Mouse (Mus musculus): ENCODE results near the gene Rdh8.
A peak's percentile ranks its signal among the peaks of the same experiment; 100 is the strongest.
"Not testable (repeated sequence)": the region's sequence is repeated elsewhere in the genome, so short reads cannot be mapped to it uniquely, and the experiment has no call there.

Rdh8 gene

DNA sequence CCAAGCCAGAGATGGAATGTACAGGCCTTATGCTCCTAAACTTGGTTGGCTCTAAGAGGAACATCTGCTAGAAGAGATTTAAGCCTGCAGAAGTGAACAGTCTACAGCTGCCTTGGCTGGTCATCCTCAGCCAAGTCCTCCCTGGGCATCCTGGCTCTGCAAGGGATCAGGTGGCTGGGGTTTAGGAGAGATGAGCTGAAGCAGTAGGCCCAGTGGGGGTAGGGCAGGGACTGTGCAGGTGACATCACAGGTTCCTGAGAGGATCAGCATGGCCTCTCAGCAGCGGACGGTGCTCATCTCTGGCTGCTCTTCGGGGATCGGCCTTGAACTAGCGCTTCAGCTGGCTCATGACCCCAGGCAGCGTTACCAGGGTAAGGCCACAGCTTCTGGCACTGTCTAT is at the start of gene Rdh8:
TSS of gene Rdh8 (plus strand) at position 268 of the 400 bp plus-strand sequence.
- DNase-seq (ENCODE audit: low read depth, low spot score): no peak

DNA sequence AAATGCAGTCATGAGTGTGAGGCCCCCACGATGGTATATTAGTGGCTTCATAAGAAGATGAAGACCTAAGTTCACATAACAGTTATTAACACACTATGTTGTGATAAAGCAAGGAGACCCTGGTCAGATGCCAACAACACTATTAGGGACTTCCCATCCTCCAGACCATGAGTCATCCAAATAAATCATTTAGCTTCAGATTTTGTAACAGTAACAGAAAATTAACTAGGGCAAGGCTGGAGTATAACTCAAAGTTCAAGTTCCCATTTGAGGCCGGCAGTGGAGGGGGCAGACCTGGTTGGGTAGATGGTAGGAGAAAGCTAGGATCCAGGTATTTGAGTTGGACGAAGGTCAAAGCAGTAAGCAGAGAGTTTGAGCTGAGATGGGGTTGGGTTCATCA is 37.0 kb upstream of the Rdh8 start:
- DNase-seq (ENCODE audit: low read depth, low spot score): peak; percentile 79

DNA sequence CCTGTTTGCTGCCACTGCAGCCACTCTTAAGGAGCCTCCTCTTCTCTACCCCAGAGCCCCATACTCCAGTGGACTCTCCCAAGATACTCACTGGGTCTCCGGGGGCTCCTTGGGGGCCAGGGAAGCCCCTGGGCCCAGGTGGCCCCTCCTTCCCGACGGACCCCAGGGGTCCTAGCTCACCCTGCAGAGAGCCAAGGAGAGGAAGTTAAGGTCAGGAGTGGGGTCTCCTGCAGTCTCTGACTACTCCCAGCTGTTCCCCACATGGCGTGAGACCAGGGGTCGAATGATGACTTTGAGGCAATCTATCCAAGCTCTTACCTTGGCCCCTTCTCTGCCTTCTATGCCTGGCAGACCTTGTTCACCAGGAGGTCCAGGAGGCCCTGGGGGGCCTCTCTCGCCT is 33.2 kb upstream of the Rdh8 start:
- DNase-seq (ENCODE audit: low read depth, low spot score): no peak

DNA sequence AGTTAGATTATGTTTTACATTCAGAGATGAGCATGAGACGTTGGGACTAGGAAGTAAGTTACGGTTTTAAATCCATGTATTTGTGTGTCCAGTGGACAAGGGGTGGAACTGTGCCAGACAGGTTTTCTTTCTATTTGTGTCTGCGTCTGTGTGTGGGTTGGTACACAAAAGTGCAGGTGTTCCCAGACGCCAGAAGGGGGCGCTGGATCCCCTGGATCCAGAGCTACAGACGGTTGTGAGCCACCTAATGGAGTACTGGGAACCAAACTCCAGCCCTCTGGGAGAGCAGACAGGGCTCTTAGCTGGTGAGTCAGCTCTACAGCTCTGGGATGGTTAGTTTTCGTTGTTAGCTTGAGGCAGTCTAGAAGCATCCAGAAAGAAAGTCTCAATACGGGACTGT is 30.3 kb upstream of the Rdh8 start:
- no peak for DNase-seq (ENCODE audit: low read depth, low spot score)

DNA sequence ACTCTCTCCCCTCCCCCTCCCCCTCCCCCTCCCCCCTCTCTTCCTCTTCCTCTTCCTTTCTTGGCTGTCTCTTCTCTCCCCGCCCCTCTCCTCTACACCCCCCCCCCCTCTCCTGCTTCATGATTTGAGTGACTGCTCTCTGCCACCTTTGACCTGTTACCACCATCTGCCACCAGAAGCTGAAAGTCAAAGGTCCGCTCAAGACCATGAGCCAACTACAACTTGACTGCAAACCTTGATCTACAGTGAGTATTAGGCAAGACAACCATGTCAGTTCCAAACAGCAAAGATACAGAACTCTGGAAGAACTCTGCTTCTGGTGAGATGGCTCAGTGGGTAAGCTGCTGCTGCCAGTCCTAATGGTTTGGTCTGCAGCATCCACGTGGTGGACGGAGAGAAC is 28.7 kb upstream of the Rdh8 start:
- no peak for DNase-seq (ENCODE audit: low read depth, low spot score)

DNA sequence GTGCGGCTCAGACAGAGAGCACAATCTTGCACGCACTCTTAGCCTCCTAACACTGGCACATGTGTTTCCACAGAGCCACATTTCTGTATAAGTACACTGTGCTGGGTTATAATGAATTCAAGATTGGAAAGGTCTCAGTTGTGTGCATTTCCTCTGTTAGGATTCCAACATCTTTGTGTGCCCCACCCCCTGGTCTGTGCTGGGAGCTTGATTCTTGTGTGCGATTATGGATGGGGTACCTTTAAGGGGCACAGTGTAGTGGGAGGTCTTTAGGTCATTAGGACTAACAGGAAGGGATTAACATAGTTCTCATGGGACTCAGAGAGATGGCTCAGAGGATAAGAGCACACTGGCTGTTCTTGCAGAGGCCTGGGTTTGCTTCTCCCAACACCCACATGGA is 28.0 kb upstream of the Rdh8 start:
- DNase-seq (ENCODE audit: low read depth, low spot score): no peak

DNA sequence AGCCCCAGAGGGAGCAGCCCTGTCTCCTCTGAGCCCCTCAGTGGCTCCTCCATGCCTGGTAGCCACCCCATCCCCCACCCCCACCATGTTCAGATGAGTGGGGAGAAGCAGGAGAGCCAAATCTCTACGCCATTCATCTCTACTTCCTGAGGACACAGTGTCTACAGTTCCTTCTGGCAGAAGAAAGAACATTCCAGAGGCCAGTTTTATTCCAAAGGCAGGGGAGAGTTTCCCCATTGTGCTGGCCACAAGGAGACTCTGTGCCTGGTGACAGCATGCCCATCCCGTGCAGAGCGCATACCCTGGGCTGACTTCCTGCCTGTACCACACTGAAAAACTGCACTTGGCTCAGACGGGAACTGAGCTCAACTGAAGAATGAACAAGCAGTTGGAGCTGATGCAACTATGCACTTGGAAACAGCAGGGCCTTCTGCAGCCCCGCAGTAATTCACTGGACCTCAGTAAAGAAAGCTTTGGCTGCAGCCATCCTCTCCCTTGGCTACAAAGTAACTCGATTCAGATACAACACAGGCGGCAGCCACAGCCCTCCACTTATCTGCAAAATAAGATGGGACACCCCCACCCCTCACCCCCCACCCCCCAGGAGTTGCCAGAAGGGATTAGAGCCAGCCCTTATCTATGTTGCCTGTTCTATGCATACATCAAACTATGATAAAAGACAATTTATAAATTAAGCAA is 24.0 kb upstream of the Rdh8 start:
- DNase-seq (ENCODE audit: low read depth, low spot score): peak; percentile 71

DNA sequence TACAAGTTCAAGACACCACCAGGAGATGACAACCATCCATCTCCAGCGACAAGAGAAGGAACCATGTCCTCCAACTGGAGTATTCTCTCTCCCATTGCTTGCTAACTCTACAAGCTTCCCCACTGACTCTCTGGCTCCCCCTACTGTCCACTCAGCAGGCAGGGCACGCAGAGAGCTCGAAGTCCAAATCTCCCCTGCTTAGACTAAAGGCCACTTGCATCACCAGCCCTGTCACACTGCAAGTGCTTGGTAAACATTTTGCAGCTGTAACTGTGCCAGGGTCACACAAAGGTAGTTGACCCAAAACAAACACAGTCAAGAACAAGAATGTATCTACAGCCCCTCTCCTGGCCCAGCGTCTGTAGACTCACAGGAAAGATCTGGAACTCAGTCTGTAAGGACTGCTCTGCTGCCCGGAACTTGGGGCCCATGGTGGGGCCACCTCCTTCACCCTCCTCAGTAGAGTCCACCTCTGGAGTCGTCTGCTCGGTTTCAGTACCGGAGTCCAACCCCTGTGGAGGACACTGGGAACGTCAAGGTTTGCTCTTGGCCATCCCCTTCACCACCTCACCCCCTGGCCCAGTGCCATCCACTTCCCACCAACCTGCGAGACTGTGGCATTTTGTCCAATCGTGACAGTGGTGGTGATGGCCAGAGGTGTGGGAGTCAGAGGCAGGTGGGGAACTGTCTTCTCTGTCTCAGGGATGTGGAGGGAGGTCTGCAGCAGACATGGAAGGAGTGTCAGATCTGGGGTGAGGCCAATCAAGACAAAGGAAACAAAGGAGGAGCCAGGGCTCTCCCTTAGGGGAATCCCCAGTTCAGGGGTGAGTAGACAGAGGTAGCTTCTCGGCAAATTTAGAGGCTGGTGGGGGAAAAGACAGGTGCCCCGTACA is 13.8 kb upstream of the Rdh8 start:
- peak; percentile 68 for DNase-seq (ENCODE audit: low read depth, low spot score)

DNA sequence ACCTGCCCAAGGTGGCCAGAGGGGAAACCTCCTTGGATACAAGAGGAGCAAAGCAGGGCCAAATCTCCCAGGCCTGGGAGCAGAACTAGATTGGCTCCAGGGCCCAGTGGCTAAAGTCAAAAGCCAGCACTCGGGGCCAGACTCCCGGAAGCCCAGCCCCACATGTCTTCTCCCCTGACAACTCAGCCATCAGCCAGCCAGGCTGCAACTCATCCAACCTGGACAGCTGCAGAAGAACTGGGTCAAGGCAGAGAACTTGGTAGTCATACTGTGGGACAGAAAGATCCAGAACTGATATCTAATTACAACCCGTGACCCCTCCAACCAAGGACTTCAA is 13.2 kb upstream of the Rdh8 start:
- no peak for DNase-seq (ENCODE audit: low read depth, low spot score)

DNA sequence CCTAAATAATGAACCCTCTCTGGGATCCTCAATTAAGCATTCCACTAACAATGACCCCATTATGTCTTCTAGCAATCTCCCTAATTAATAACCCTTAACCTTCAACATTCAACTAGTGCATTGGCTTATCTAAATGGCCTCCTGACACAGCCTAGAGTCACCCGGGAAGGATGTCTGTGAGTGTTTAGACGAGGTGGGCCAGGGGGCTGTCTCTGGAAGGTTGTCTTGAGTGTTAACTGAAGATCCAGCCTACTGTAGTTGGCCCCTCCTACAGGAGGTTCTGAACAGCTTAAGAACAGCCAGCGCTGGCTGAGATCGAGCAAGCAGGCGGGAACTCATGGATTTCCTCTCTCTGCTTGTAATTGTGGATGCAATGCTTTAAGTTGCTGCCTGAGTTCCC is 12.6 kb upstream of the Rdh8 start:
- no peak for DNase-seq (ENCODE audit: low read depth, low spot score)

DNA sequence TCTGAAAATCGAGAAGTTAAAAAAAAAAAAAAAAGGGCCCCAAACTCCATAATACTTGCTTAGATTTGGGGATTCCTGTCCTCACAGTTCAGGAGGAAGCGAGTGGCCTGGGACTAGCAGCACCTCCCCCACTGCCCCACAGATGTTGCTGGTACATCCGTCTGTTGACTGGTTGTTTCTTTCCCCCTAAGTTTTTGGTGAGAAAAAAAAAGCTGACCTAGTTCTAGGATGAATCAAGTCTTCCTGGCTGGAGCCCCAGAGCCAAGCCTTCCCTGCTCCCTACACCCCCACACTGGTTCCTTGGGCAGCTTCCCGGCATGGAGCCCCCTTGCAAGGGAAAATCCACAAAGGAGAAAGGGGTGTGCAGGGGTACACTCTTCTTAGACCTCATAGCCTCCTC is 8.0 kb upstream of the Rdh8 start:
- peak; percentile 58 for DNase-seq (ENCODE audit: low read depth, low spot score)

DNA sequence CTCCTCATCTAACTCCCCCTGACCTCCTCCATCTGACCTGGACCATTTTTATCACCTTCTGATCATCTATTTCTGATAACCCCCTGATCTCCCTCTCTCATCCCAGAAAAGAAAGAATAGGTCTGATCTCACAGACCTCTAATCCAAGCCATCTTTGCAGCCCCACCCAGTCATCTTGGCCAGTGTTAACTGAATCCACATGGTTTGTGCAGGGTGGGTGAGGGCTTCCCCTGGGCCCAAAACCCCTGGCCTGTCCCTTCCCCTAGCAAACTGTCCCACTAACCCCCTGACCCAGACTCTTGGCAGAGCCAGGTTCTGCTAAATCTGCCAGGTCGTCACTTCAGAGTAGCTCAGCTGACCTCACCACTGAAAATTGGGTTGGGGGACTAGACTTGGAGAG is 7.5 kb upstream of the Rdh8 start:
- DNase-seq (ENCODE audit: low read depth, low spot score): no peak

DNA sequence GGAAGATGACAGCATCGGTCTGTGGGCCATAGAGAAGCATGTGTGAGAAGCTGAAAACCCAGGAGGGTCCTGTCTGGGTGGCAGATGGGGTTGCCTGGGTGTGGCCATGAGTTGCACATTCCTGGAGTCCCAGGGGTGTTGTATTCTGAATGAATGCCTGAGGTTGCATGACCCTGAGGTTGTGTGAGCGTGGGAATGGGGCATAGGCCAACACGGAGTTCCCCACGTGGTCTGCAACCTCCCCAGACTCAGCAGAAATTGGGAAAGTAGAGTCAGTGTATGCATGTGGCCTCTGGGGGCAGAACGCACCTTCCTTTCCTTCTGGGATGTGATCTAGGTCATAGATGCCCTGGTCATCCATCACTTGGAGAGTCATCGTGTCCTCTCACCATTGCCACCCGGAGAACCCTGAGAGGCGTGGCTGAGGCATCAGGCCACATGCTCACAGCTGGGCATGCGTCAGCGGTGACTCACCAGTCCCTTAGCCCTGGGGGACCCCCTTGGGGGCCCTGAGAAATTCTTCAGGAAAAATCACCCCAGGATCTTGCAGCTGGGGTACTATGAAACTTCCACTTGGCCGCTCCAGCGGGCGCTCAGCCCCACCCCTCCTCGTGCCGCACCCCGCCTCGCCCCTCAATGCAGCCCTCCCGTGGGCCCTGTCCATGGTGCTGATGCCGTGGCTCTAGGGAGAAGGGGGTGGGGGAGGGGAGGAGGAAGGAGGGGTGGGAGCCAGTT is 5.6 kb upstream of the Rdh8 start:
- DNase-seq (ENCODE audit: low read depth, low spot score): peak; percentile 88

DNA sequence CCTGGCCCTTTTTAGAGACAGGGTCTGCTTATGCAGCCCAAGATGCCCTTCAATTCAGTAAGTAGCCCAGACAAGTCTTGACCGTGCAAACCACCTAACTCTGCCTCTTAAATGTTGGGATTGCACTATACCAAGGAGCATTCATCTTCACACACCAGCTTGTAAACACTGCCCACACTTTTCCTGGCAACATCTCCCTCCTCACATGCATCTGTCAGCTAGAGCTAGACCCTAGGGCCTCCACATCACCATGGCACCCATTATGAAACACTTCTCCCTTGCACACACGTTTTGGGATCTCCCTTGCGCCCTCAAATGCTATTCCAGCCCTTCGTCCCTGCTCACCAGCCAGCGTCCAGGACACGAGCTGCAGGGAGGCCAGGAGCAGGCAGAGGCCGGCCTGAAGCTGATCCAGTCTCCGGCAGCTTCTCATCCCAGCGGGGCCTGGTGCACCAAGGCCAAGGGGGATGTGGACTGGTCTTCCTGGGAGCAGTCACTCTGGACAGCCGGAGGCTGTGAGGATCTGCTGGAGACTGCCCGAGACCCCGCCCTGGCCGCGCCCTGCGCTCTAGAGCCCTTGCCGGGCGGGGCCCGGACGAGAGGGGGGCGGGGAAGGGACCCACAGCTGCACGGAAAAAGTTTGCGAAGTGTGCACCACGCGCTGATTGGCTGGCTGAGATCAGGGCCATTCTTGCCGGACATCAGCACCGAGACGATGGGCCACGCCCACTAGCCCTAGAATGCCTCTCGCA is 3.6 kb upstream of the Rdh8 start, which contains the start of gene Col5a3:
TSS of gene Col5a3 (minus strand) at position 547 of the 752 bp plus-strand sequence.
- DNase-seq (ENCODE audit: low read depth, low spot score): peak; percentile 66

DNA sequence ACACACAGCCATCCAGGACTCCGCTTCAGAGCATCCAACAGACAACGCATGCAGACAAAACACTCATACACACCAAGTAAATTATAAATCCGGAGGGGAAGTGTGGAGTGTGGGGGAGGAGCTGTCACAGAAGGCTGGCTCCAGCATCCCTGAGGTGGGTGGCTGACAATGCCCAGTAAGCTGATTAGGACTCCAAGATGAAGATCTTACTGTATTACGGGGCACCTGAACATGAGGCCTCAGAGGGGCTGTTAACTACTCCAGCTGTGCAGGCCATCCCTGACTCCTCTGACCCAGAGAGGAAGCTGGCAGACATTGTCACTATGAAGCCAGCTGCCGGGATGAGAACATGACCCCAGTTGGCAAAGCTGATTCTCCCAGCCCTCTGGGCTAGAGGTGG is 1.7 kb downstream of the Rdh8 start:
- DNase-seq (ENCODE audit: low read depth, low spot score): no peak

DNA sequence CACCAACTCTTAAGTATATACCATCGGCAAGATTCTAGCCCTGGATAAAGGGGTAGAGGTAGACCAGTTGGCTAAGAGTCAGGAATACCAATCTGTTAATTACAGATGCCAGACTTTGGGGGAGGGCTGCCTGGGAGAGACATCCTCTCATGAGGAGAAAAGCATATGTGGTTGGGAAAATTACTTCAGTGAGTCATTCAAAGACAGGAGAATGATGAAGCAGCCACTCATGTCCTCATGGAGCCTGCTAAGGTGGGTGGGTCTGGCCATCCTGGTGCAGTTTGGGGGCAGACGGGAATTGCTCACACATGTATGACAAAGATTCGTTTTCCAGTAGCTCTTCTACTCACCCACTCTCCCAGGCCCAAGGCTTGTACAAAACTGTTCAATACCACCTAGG is 4.5 kb downstream of the Rdh8 start:
- peak; percentile 55 for DNase-seq (ENCODE audit: low read depth, low spot score)

DNA sequence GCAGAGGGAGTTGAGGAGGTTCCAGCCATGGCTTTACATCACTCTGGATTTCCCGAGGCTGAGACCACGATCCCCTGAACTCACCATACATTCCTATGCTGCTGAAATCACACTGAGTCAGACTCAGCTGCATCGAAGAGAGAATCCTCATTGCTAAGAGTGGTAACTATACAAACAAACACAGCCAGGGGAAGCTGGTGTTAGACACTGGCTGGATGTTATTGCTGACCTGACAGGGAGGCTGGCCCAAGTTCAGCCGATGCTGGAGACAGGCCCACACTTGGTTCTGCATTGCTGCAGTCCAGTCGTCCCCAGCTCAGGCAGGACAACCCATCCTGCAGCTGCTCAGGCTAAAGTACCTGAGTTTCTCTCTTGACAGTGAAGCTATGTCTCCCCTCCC is 7.5 kb downstream of the Rdh8 start:
- DNase-seq (ENCODE audit: low read depth, low spot score): peak; percentile 86

DNA sequence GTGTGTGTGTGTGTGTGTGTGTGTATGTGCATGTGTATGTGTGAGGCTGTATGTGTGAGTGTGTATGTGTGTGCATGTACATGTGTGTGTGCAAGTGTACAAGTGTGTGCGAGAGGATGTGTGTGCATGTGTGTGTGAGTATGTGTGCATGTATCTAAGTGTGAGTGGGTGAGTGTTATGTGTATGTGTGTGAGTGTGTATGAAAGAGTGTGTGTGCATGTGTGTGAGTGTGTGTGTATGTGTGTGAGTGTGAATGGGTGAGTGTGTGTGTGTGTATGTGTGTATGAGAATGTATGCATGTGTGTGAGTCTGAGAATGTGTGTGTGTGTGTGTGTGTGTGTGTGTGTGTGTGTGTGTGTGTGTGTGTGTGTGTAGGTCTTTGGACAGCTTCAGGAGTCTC is 9.8 kb downstream of the Rdh8 start:
- no peak for DNase-seq (ENCODE audit: low read depth, low spot score)

DNA sequence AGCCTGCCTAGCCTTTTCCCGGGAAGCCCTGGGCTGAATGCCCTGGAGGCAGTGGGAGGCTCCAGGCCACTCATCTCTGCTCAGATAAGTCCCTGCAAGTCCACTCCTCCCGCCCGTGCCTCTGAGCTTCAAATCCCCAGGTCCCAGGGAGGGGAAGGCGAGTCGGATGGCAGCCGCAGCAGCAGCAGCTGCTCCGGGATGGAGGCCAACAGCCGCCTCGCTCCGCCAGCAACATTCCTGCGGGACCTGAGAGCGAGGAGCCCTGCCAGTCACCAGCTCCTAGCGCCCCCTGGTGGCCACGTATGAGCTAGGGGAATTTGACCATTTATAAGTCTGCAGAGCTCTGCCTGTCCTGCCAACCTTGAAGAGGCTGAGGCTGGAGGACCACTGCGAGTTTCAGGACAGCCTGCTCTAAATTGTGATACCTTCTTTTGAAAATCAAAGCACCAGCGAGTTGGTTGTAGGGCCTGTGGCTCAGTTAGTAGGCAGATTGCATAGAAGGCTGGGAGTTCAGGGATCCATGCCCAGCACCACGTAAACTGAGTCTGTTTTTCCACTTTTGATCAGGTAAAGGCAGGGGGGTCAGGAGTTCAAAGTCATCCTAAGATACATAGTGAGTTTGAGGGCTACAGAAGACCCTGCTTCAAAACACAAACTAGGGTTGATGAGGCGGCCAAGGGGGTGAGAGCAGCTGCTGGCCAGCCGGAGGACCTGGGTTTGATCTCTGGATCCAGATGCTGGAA is 12.8 kb downstream of the Rdh8 start:
- peak; percentile 97 for DNase-seq (ENCODE audit: low read depth, low spot score)

DNA sequence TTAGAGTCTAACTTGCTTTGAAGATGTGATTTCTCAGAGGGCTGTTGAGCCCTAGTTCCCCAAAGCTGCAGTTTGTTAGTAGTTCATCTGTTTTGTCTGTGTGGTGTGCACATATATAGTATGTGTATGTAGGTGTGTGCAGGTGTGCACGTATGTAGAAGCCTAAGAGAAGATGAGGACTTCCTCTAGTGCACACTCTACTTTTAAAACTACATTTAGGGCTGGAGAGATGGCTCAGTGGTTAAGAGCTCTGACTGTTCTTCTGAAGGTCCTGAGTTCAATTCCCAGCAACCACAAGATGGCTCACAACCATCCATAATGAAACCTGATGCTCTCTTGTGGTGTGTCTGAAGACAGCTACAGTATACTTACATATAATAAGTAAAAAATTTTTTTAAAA is 16.6 kb downstream of the Rdh8 start:
- peak; percentile 63 for DNase-seq (ENCODE audit: low read depth, low spot score)

DNA sequence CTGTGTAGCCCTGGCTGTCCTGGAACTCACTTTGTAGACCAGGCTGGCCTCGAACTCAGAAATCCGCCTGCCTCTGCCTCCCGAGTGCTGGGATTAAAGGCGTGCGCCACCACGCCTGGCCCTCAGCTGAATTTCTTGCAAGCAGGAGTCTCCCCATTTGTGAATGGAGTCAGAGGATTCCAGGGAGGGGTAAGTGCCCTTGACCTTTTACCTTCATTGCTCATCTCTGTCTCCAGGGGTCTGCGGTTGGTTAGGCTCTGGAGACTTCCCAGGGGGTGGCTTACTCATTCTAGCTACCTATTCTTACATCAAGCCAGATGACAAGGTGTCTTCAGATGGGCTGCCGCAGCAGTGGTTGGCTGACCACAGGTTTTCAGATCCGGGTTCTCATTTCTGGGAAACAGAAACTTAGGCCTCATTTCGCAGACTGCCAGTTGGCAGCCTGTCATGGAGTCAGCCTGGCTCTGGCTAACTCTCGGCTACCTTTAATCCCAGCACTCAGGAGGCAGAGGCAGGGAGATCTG is 17.2 kb downstream of the Rdh8 start:
- DNase-seq (ENCODE audit: low read depth, low spot score): not testable (repeated sequence)
